Mouse (Mus musculus) spleen, postnatal 36 days (tissue): ENCODE measurements around the gene Agap3.
A peak's percentile ranks its signal among the peaks of the same experiment; 100 is the strongest.

Experiments used
- DNase-seq, 2 experiments: peaks; one replicate each; pipeline ENCODE4 v3.0.0; 2022; ENCODE audit warnings: low spot score in 2 of 2, mixed read lengths in 1 of 2

Gene Agap3

GRCm38 (mm10) chr5:24452030-24452690 lies at the start of gene Agap3:
TSS of gene Agap3 (plus strand) at chr5:24452177.
- peak in 1 of 2 experiments; percentile 31 for DNase-seq

- no peak for DNase-seq
Measured at GRCm38 (mm10) chr5:24404594-24405360, 47.2 kb upstream of the Agap3 start.

GRCm38 (mm10) chr5:24405389-24405876 lies 46.5 kb upstream of the Agap3 start:
- DNase-seq, result no peak

GRCm38 (mm10) chr5:24408651-24409050 lies 43.3 kb upstream of the Agap3 start:
- DNase-seq, result no peak

- DNase-seq, result no peak
Measured at GRCm38 (mm10) chr5:24409466-24409865, 42.5 kb upstream of the Agap3 start.

- no peak for DNase-seq
Measured at GRCm38 (mm10) chr5:24412063-24412462, 39.9 kb upstream of the Agap3 start.

GRCm38 (mm10) chr5:24413042-24413693 lies 38.8 kb upstream of the Agap3 start, which contains the start of gene Asic3:
TSS of gene Asic3 (plus strand) at chr5:24413392.
- no peak for DNase-seq

- DNase-seq, result no peak
Measured at GRCm38 (mm10) chr5:24413938-24414337, 38.0 kb upstream of the Agap3 start.

- peak; percentile 60 to 62 for DNase-seq
Measured at GRCm38 (mm10) chr5:24416222-24416736, 35.7 kb upstream of the Agap3 start.

GRCm38 (mm10) chr5:24417587-24417986 lies 34.4 kb upstream of the Agap3 start:
- no peak for DNase-seq

GRCm38 (mm10) chr5:24420381-24420780 lies 31.6 kb upstream of the Agap3 start:
- no peak for DNase-seq

- peak; percentile 98 for DNase-seq
Measured at GRCm38 (mm10) chr5:24423129-24424003, 28.6 kb upstream of the Agap3 start, which contains the start of the genes Cdk5 and Slc4a2. TSS of gene Cdk5 (minus strand) at chr5:24423530. TSS of gene Slc4a2 (plus strand) at chr5:24423837.

GRCm38 (mm10) chr5:24424004-24424781 lies 27.8 kb upstream of the Agap3 start:
- peak; percentile 22 to 43 for DNase-seq

GRCm38 (mm10) chr5:24424861-24425411 lies 27.0 kb upstream of the Agap3 start:
- peak; percentile 80 to 84 for DNase-seq

GRCm38 (mm10) chr5:24425421-24426036 lies 26.4 kb upstream of the Agap3 start:
- peak; percentile 52 to 64 for DNase-seq

- DNase-seq, result no peak
Measured at GRCm38 (mm10) chr5:24426037-24426432, 25.9 kb upstream of the Agap3 start.

GRCm38 (mm10) chr5:24426556-24427284 lies 25.3 kb upstream of the Agap3 start:
- DNase-seq, result no peak

GRCm38 (mm10) chr5:24427285-24427633 lies 24.7 kb upstream of the Agap3 start:
- no peak for DNase-seq

- no peak for DNase-seq
Measured at GRCm38 (mm10) chr5:24427981-24428402, 24.0 kb upstream of the Agap3 start.
